Mouse (Mus musculus) embryonic facial prominence, embryonic 13.5 days (tissue): ENCODE measurements at regions not wholly inside any gene's neighbourhood (a gene's known extent, or its start where the extent isn't known, plus 50 kb on each side); places are given as distances from the start of the nearest gene placed in this dataset. TPM values are rescaled to one million over a fixed set of nuclear protein-coding genes. Genes with fewer than 3 reads are reported as not detected.
A peak's percentile ranks its signal among the peaks of the same experiment; 100 is the strongest.

ENCODE experiments used
- ATAC-seq: fragments of 200-750 bp; cut with Nextera tagmentation; 2 replicates; pipeline ENCODE4 v1.8.0; 2017; ENCODE audit warnings: low read depth; ENCODE audit not compliant: insufficient number of reproducible peaks, insufficient read depth, low FRiP score, low TSS enrichment
- H3K27ac ChIP-seq: fragments of 300-500 bp; sonication (generic); 2 replicates; pipeline ENCODE4 v1.5.1; 2015; ENCODE audit warnings: moderate library complexity, mild to moderate bottlenecking, inconsistent platforms
- H3K27me3 ChIP-seq: fragments of 300-500 bp; sonication (generic); 2 replicates; pipeline ENCODE4 v1.6.1; 2015; ENCODE audit warnings: mild to moderate bottlenecking, inconsistent platforms
- H3K36me3 ChIP-seq: fragments of 300-500 bp; sonication (generic); 2 replicates; pipeline ENCODE4 v1.6.1; 2015; ENCODE audit warnings: mild to moderate bottlenecking, inconsistent platforms
- H3K4me1 ChIP-seq: fragments of 300-500 bp; sonication (generic); 2 replicates; pipeline ENCODE4 v1.6.1; 2015; ENCODE audit warnings: inconsistent platforms
- H3K4me2 ChIP-seq: fragments of 300-500 bp; sonication (generic); 2 replicates; pipeline ENCODE4 v1.6.1; 2015; ENCODE audit warnings: moderate library complexity, mild to moderate bottlenecking, inconsistent platforms
- H3K4me3 ChIP-seq: fragments of 300-500 bp; sonication (generic); 2 replicates; pipeline ENCODE4 v1.5.1; 2015; ENCODE audit warnings: mild to moderate bottlenecking, inconsistent platforms
- H3K9ac ChIP-seq: fragments of 300-500 bp; sonication (generic); 2 replicates; pipeline ENCODE4 v1.6.1; 2015; ENCODE audit warnings: mild to moderate bottlenecking, inconsistent platforms
- H3K9me3 ChIP-seq: fragments of 300-500 bp; sonication (generic); 2 replicates; pipeline ENCODE4 v1.6.1; 2016; ENCODE audit warnings: inconsistent platforms
- WGBS: fragments of 180-500 bp; shearing (Covaris S2); methylation state at CpG from one replicate; pipeline ENCODE4 v1.1.7; 2015; ENCODE audit warnings: mixed read lengths; 5-methylcytosine and 5-hydroxymethylcytosine counted together
- microRNA-seq: library from miRNA; unstranded; fragments of <30 nt; microRNA quantifications from one replicate; pipeline ENCODE4, GENCODE M21; 2016

GRCm38 (mm10) chr5:50122829-50123241 lies 64.0 kb upstream of the Adgra3 start:
- H3K9ac ChIP-seq, result no peak overlapping the region
- 0% methylated on average over 1 of the region's 1 CpGs for WGBS
- no peaks in the 10 kb centered on the region for H3K36me3 ChIP-seq
- no peak overlapping the region for H3K4me3 ChIP-seq
- peaks cover 4% of the 10 kb centered on the region; the same call in 1 of the 2 replicates for H3K4me1 ChIP-seq
- no peak overlapping the region for H3K4me2 ChIP-seq
- no peak overlapping the region for H3K27ac ChIP-seq
- ATAC-seq, result peak; percentile 62; the same call in 1 of the 2 replicates
- H3K9me3 ChIP-seq, result no peaks in the 10 kb centered on the region
- no peaks in the 10 kb centered on the region for H3K27me3 ChIP-seq

GRCm38 (mm10) chr5:50119860-50120259 lies 61.1 kb upstream of the Adgra3 start:
- ATAC-seq, result no peak
- H3K27ac ChIP-seq, result no peak overlapping the region
- 70% methylated on average over 1 of the region's 1 CpGs for WGBS
- no peak overlapping the region for H3K4me3 ChIP-seq
- peaks cover 4% of the 10 kb centered on the region; the same call in 1 of the 2 replicates for H3K4me1 ChIP-seq
- no peaks in the 10 kb centered on the region for H3K9me3 ChIP-seq
- H3K9ac ChIP-seq, result no peak overlapping the region
- no peak overlapping the region for H3K4me2 ChIP-seq
- H3K36me3 ChIP-seq, result no peaks in the 10 kb centered on the region
- no peaks in the 10 kb centered on the region for H3K27me3 ChIP-seq

Small RNA genes in the stretch of these regions (microRNA-seq; reads per million reads assigned to microRNA genes)
- not detected for gene Mir8117
